Mouse (Mus musculus) granulocyte monocyte progenitor cell, adult 5-6 weeks (primary cell): ENCODE measurements around the gene Taf1. TPM values are rescaled to one million over a fixed set of nuclear protein-coding genes. Genes with fewer than 3 reads are reported as not detected.

ENCODE experiments used
- ATAC-seq: replicated peaks from 2 replicates; pipeline ENCODE4 v1.8.0; 2016; ENCODE audit warnings: mild to moderate bottlenecking, moderate TSS enrichment, inconsistent platforms; ENCODE audit not compliant: poor library complexity, severe bottlenecking
- total RNA-seq, 2 experiments: library from RNA; stranded (forward) in 1 of 2; stranded (reverse) in 1 of 2; fragments of 200-712, 200-1000 nt in 1 of 2; fragments of >200 nt in 1 of 2; fragmentation: Nextera tagmentation in 1 of 2; gene quantifications; 2 replicates each; pipeline ENCODE4 v1.2.3; 2014 to 2017

The Taf1 gene
- 38.6 and 43.4 TPM in 2 replicates for total RNA-seq (2014; fragmentation: Nextera tagmentation)
- 51.1 and 62.5 TPM in 2 replicates for total RNA-seq (2017)

- peak; percentile 97 for ATAC-seq
Measured at GRCm38 (mm10) chrX:101532347-101533221, at the start of gene Taf1. Taf1 (plus strand) TSS chrX:101532734.

- peak; percentile 62 for ATAC-seq
Measured at GRCm38 (mm10) chrX:101486487-101487152, 45.9 kb upstream of the Taf1 start.

GRCm38 (mm10) chrX:101504636-101505035 is 27.9 kb upstream of the Taf1 start:
- peak; percentile 48; the same call in 1 of the 2 replicates for ATAC-seq

GRCm38 (mm10) chrX:101515710-101516109 is 16.8 kb upstream of the Taf1 start:
- no peak; the same call in 1 of the 2 replicates for ATAC-seq

GRCm38 (mm10) chrX:101518006-101518405 is 14.5 kb upstream of the Taf1 start:
- ATAC-seq: no peak

- no peak for ATAC-seq
Measured at GRCm38 (mm10) chrX:101522027-101522426, 10.5 kb upstream of the Taf1 start.

- peak; percentile 83 for ATAC-seq
Measured at GRCm38 (mm10) chrX:101527356-101527755, 5.2 kb upstream of the Taf1 start.

- no peak for ATAC-seq
Measured at GRCm38 (mm10) chrX:101585455-101585854, 52.9 kb downstream of the Taf1 start.

- ATAC-seq: peak; percentile 56
Measured at GRCm38 (mm10) chrX:101616183-101616582, 83.6 kb downstream of the Taf1 start.

- ATAC-seq: no peak
Measured at GRCm38 (mm10) chrX:101617889-101618288, 85.4 kb downstream of the Taf1 start.

- no peak for ATAC-seq
Measured at GRCm38 (mm10) chrX:101620317-101620716, 87.8 kb downstream of the Taf1 start.

- no peak for ATAC-seq
Measured at GRCm38 (mm10) chrX:101622539-101622938, 90.0 kb downstream of the Taf1 start.

GRCm38 (mm10) chrX:101636821-101637525 is 104.4 kb downstream of the Taf1 start:
- no peak for ATAC-seq

- ATAC-seq: no peak
Measured at GRCm38 (mm10) chrX:101638856-101639255, 106.3 kb downstream of the Taf1 start.

- ATAC-seq: no peak
Measured at GRCm38 (mm10) chrX:101639306-101639705, 106.8 kb downstream of the Taf1 start.

GRCm38 (mm10) chrX:101639741-101640166 is 107.2 kb downstream of the Taf1 start, which contains the start of gene Ogt:
Ogt (plus strand) TSS chrX:101640060.
- peak; percentile 98 for ATAC-seq

- ATAC-seq: peak; percentile 40
Measured at GRCm38 (mm10) chrX:101640194-101641160, 107.9 kb downstream of the Taf1 start.

GRCm38 (mm10) chrX:101641161-101641530 is 108.6 kb downstream of the Taf1 start:
- ATAC-seq: no peak

- no peak for ATAC-seq
Measured at GRCm38 (mm10) chrX:101642091-101642490, 109.6 kb downstream of the Taf1 start.
